Mouse (Mus musculus) urinary bladder, postnatal 25 days (tissue): ENCODE data around the gene Gabarapl2.

Source experiments
- DNase-seq: peaks from one replicate; pipeline ENCODE4 v3.0.0; 2022; ENCODE audit warnings: low spot score

Gabarapl2 gene

DNA sequence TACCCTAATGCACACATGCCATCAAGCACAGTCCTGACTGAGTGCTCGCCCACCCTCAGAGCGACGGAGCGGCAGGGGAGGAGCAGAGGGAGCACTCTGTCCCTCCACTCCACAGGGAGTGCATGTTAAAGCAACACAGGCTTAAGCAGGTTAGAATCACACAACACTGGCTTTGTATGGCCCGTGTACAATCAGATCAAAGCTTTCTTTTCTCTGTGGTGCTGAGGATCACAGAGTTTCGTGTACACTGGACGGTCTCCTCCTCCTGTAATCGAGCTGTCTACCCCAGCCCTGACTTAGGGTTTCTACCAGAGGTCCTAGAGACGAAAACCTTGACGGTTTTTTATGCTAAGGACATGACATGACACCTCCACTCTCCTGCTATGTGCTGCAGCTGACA, 28.0 kb downstream of the Gabarapl2 start:
- DNase-seq = no peak

DNA sequence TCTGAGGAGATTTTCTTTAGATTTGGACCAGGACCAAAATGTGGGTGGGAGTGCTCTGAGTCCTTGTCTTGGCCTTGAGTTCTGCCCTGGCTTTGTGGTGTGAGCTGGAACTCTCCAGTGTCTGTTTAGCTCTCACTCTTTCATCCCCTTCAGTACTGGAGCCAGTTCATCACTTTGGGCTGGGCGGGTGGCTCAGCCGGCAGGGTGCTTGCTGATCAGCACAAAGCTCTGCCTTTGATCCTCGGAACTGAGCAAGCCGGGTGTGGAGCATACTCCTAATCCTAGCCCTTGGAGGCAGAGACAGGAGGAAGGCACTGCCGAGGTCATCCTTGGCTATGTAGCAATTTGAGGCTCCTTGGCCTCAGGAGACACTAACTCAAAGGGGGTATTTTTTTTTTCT, 28.5 kb downstream of the Gabarapl2 start:
- DNase-seq = no peak

DNA sequence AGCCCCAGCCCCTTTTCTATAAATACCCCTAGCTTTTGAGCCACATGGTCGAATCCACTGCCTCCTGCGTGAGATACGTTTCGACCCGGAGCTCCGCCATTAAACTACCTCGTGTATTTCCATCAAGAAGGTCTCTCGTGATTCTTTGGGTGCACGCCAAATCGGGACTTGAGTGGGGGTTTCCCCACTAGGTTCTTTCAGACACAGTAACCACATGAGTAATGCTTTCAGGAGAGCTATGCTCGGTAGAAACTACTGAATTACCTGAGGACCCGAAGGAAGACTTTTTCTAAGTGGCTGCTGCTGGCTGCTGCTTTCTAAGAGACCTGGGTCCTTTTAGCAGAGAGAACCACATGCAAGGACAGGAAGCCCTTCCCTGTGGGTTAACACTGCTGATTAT, 33.6 kb downstream of the Gabarapl2 start:
- DNase-seq = no peak

DNA sequence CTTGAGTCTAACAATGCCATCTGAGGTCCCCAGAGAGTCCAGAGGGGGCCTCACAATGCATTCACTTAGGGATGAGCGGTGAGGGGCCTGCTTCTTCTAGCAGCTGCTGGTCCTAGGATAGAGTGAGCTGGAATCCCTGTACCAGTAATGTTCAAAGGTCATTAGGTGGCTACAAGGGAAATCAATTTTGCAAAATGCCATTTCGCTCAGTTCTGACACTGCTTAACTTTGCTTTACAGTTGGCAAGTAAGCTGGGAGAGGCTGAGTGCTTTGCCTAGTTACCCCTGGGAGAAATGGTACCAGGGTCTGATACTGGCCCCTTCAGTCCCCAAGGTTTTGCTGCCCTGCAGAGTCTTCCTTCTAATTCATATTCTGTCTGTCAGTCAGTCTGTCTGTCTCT, 35.2 kb downstream of the Gabarapl2 start:
- DNase-seq = no peak

DNA sequence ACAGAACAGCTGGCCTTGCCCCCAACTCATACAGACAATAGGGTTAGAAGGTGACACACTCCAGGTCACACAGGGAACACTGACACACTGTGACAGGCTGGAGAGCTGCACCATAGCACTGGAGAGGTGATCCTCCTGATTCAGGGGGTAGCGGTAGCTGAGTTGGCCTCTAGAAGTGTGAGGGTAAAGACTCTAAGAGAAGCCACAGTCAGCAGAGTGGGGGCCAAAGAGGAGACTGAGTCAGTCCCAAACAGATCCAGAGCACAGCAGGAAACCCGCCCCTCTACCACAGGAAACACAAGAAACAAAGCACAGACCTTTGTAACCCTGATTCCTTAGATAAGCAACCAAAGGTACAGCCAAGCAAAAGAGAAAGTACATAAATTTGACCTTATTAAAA, 35.8 kb downstream of the Gabarapl2 start:
- DNase-seq = no peak

DNA sequence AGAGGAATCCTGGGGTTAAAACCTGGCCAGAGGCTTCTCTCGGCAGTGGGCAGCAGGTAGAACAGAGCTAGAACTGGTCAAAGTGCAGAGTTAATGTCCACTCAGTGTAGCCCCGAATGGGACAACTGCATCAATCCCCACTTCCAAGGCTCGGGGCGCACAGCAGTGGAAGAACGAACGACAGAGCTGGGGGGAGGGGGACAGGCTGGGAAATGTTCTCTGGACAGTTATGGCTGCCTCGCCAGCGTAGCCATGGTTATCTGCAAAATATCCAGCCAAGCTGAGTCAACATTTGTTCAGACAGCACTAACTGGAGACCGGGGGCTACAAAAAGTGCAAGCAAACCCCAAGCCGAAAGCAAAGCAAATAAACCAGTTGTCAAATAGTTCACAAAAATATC, 37.6 kb downstream of the Gabarapl2 start:
- no peak for DNase-seq

DNA sequence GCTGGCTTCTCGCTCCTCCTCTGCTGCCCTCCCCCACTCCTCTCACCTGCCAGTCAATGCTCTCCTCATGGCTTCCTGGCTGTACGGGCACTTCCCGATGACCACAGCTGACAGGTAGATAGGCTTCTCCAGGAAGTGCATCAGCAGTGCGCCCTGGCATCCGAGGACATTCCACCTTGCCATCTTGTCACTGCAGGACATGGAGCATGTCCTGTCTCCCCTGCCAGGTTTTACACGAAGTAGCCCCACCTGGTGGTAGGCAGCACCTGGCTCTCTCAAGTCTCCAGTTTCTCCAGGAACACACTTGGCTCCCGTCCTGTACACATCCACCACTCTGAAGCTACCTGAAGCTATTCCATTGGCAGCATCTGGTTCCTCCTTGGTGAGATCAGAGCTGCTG, 41.6 kb downstream of the Gabarapl2 start:
- DNase-seq = no peak

DNA sequence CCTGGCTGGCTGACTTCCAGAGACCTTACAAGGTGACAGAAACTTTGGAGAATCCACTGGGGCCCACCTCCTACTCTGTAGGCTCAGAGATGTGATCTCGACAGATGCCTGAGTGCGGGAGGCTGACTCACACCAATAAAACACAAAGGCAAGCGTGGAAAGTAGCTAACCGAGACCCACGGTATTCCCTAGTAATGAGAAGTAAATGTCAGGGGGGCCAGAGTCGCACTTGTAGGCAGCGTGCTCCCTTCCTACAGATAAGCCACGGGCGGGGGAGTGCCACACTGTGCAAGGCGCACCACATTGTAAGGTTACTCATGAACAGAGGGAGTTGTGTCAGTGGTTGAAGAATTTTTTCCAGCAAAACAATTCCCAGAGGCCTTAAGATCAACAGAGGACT, 44.0 kb downstream of the Gabarapl2 start:
- DNase-seq = no peak

DNA sequence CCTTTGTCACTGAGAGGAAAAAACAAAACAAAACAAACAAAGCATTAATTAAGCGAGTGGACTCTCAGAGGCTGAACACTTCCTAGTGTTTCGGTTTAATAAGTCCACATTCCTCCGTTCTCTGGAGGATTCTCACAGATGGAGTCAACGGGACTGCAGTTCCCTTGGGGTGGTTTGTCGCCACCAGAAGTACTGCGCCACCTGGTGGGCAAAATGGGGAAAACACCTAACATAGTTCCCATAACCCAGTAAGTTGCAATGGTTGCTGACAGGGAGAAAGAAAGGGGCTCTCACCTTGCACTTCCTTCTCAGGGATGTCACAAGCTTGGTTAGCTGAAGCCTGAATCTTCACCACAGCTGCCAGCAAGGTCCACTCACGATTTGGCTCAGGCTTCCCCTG, 49.4 kb downstream of the Gabarapl2 start:
- peak; percentile 82 for DNase-seq

DNA sequence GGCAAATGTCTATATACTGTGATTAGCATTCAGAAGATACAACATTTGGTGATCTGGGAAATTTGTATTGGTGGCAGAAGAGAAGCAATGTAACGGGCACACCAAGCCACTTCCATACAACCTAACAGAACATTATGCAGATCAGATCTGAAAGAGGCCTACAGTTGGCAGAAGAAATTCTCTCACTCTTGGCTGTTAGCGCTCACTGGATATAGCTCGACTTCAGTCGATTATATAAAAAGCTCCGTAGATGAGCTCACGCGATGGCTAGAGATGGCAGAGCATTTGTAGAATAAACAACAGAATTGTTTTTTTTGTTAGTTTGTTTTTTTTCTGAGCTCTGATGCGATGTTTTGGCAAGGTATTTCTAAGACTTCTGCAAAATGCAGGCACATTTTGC, 50.8 kb downstream of the Gabarapl2 start:
- DNase-seq = no peak

DNA sequence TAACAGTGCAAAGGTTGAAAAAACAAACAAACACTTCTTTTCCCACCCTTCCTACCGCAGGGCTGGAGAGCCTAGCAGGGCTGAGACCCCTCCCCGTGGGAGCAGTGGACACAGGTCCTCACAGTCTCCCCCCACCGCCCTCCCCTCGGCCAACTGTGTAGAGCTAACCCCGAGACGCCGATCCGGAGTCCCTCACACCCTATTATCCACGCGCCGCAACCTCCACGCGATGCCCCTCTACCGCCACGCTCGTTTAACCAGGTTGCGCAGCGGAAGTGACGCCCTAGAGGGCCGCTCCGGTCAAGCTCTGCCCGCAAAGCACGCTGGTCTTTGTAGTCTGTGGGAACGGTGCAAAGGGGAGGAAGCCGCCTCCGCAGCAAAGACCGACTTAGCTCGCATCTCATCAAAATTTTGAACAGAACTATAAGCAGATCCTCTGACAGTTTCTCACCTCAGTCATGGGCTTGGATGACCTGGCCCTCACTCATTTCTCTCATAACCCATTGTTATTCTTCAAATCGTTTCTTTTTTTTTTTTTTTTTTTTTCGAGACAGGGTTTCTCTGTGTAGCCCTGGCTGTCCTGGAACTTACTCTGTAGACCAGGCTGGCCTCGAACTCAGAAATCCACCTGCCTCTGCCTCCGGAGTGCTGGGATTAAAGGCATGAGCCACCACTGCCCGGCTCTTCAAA, 51.7 kb downstream of the Gabarapl2 start, which contains the start of gene Adat1:
Gene Adat1, minus strand, starts transcription at position 290 of the 690 bp plus-strand sequence.
- DNase-seq = peak; percentile 83

DNA sequence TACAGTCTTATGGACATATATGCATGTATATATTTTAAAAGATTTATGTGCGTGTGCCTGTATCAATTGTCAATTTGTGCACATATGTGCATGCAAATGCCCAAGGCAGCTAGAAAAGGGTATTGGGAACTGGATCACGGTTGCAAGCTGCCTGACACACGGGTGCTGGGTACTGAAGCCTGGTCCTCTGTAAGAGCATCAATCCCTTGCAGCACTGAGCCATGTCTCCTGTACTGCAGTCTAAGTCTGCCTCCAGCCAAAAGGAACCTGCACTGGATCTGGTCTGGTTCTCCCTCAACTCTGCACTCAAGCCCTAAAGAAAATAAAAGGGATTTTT, 52.2 kb downstream of the Gabarapl2 start:
- no peak for DNase-seq
